Mouse (Mus musculus): ENCODE data around the gene Prkd2. TPM values are rescaled to one million over a fixed set of nuclear protein-coding genes. Genes with fewer than 3 reads are reported as not detected.

Gene Prkd2
- polyA plus RNA-seq, 1 experiment from 2014 or later, result 12.0 TPM

DNA sequence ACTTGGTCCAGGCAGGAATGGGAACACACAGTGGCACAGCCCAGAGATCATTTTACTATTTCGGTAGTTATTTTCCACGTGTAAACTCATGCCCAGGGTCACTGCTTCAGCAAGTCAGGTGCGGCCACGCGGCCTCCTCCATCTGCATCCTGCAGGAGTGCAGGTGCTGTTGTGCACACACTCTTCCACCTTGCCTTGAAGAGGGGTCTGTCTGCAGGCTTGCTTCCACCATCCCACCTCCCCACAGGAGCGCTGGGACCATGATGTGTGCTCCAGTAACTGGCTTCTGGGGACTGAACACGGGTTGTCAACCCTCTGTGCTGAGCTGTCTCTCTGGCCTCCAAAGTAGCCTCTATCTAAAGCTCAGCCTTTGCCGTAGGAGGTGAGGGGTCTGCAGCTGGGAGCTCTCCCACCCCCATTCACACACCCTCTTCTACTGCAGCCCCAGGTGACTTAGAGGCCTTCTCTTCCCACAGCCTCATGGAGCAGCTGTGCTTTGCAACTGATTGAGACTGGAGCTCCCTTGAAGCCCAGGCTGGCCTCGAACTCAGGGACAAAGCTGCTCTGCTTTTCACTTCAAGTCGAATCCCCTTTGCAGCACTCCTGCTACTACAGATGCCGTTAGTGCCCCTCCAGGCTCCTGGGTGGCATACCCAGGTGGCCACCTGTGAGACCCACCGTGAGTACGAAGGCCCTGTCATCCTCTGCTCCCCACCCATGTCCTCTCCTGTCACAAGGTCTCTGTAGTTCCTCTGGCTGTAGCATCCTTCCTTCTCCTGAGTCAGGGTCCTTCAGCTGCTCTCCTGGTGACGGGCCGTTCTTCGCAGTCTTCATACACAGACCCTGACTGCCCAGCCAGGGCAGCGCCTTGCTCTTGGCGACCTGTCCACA is 72.0 kb downstream of the Prkd2 start:
- Histone ChIP-seq H3K9ac (replicated peaks) (no peak overlapping the region), H3K4me3 (no peak overlapping the region), H3K27ac (replicated peaks) (no peak overlapping the region; the same call in 1 of the 2 replicates), H3K36me3 (peaks cover 54% of the 10 kb centered on the region), H3K4me1 (peaks cover 12% of the 10 kb centered on the region), H3K4me2 (replicated peaks) (no peak overlapping the region), H3K9me3 (no peaks in the 10 kb centered on the region), H3K27me3 (0 out of 2 replicates have a peak, but pooled peaks cover 2% of the 10 kb centered on the region)
- WGBS, result 83% methylated on average over 18 of the region's 18 CpGs
- no peak for ATAC-seq (ENCODE audit: low FRiP score, low read depth)

DNA sequence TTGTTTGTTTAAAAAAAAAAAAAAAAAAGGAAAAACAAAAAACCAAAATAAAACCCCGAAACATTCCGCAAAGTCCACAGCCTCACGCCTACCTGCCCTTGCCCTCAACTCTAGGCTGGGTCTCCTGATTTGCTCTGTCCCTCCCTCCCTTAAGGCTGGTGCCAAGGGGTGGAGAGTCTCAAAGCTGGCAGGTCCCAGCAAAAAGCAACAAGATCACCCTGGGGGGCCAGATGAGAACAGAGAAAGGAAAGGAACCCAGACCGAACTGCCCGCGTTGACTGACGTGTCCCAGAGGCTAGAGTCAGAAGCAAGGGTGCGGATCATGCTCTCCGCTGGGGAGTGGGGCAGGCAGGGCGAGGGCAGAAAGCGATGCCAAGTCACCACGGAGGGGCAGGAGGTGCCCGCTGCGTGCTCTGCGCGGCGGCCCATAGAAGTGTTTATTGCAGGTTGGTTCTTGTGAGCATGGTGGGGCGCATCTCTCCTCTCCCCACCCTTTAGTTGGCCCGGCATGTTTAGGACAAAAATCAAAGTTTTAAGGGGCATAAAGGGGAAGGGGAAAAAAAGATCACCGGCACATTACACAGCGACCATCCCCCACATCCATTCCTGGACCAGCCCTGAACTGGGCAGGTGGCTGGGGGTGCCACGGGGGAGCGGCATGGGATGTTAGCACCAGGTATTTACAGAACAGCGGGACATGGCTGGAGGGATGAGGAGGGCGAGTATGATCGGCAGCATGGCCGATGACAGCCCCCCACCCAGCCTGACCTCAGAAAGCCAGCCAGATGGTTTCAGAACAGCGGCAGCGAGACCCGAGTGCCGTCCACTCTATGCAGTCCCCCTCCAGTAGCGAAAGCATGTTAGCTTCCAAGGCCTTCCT is 73.0 kb downstream of the Prkd2 start:
- 92% methylated on average over 32 of the region's 32 CpGs for WGBS
- no peaks in the 10 kb centered on the region for H3K27me3 ChIP-seq

GRCm38 (mm10) chr7:16916342-16917265 is 73.9 kb downstream of the Prkd2 start:
- Histone ChIP-seq H3K9ac (replicated peaks) (no peak overlapping the region), H3K27me3 (no peaks in the 10 kb centered on the region), H3K9me3 (no peaks in the 10 kb centered on the region), H3K4me3 (no peak overlapping the region), H3K36me3 (peaks cover 60% of the 10 kb centered on the region), H3K4me2 (replicated peaks) (no peak overlapping the region), H3K4me1 (peaks cover 30% of the 10 kb centered on the region), H3K27ac (replicated peaks) (no peak overlapping the region)
- ATAC-seq (ENCODE audit: low FRiP score, low read depth), result no peak
- WGBS, result 86% methylated on average over 29 of the region's 30 CpGs

More for the DNA sequence above, 73.0 kb downstream of the Prkd2 start:
- ATAC-seq (ENCODE audit: low FRiP score, low read depth), result no peak
- no peaks in the 10 kb centered on the region for H3K9me3 ChIP-seq
- no peak overlapping the region for H3K9ac ChIP-seq (replicated peaks)
- peaks cover 21% of the 10 kb centered on the region for H3K4me1 ChIP-seq
- no peak overlapping the region; the same call in 1 of the 2 replicates for H3K27ac ChIP-seq (replicated peaks)
- peaks cover 60% of the 10 kb centered on the region for H3K36me3 ChIP-seq
- H3K4me2 ChIP-seq (replicated peaks), result no peak overlapping the region
- H3K4me3 ChIP-seq, result no peak overlapping the region

DNA sequence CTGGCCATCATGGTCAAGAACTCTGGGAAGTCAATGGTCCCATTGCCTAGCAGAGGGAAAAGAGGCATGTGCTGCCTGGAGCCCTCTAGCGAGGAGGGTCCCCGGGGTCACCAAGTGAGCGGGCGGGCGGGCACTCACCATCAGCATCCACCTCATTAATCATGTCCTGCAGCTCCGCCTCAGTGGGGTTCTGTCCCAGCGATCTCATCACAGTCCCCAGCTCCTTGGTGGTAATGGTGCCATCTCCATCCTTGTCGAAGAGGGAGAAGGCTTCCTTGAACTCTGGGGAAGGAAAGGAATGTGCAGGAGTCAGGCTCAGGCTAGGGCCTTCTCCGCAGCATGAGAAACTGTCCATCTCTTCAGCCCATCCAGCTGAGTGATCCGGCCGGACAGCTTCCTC is 74.7 kb downstream of the Prkd2 start:
- Histone ChIP-seq H3K27me3 (no peaks in the 10 kb centered on the region), H3K36me3 (peaks cover 60% of the 10 kb centered on the region), H3K9me3 (no peaks in the 10 kb centered on the region), H3K4me1 (peaks cover 38% of the 10 kb centered on the region), H3K9ac (replicated peaks) (no peak overlapping the region), H3K4me3 (no peak overlapping the region), H3K4me2 (replicated peaks) (no peak overlapping the region), H3K27ac (replicated peaks) (no peak overlapping the region)
- WGBS, result 89% methylated on average over 11 of the region's 11 CpGs
- ATAC-seq (ENCODE audit: low FRiP score, low read depth), result no peak

- no peaks in the 10 kb centered on the region for H3K27me3 ChIP-seq
- no peak overlapping the region for H3K27ac ChIP-seq (replicated peaks)
- ATAC-seq (ENCODE audit: low FRiP score, low read depth), result no peak
- H3K9me3 ChIP-seq, result no peaks in the 10 kb centered on the region
- 84% methylated on average over 9 of the region's 9 CpGs for WGBS
- H3K36me3 ChIP-seq, result peaks cover 60% of the 10 kb centered on the region
- H3K4me3 ChIP-seq, result no peak overlapping the region
- H3K9ac ChIP-seq (replicated peaks), result no peak overlapping the region
- no peak overlapping the region for H3K4me2 ChIP-seq (replicated peaks)
- H3K4me1 ChIP-seq, result peaks cover 43% of the 10 kb centered on the region
Measured at GRCm38 (mm10) chr7:16918014-16918413, 75.3 kb downstream of the Prkd2 start.

DNA sequence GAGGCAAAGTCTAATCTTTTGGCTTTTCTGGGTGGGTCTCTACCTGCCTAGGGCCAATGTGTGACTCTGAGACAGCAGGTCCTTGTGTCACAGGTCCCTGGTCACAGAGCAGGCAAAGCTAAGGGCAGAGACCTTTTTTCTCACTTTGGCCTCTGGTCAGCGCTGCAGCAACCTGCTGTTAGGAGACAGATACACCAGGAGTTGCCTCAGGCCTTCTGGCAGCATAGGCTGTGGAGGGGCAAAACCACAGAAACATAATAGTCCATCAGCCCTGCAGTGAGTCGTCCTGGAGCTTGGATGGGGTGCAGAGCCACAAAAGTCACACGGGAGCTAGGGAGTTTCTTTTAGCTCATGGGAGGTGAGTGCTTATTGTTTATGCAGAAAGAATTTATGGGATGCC is 76.0 kb downstream of the Prkd2 start:
- H3K4me2 ChIP-seq (replicated peaks), result no peak overlapping the region
- no peaks in the 10 kb centered on the region for H3K9me3 ChIP-seq
- ATAC-seq (ENCODE audit: low FRiP score, low read depth), result no peak
- H3K4me1 ChIP-seq, result peaks cover 43% of the 10 kb centered on the region
- H3K36me3 ChIP-seq, result peaks cover 60% of the 10 kb centered on the region
- no peak overlapping the region for H3K9ac ChIP-seq (replicated peaks)
- 81% methylated on average over 3 of the region's 3 CpGs for WGBS
- 0 out of 2 replicates have a peak overlapping the region, but pooled peaks have one; percentile 30 for H3K27ac ChIP-seq (replicated peaks)
- H3K4me3 ChIP-seq, result no peak overlapping the region
- H3K27me3 ChIP-seq, result no peaks in the 10 kb centered on the region

DNA sequence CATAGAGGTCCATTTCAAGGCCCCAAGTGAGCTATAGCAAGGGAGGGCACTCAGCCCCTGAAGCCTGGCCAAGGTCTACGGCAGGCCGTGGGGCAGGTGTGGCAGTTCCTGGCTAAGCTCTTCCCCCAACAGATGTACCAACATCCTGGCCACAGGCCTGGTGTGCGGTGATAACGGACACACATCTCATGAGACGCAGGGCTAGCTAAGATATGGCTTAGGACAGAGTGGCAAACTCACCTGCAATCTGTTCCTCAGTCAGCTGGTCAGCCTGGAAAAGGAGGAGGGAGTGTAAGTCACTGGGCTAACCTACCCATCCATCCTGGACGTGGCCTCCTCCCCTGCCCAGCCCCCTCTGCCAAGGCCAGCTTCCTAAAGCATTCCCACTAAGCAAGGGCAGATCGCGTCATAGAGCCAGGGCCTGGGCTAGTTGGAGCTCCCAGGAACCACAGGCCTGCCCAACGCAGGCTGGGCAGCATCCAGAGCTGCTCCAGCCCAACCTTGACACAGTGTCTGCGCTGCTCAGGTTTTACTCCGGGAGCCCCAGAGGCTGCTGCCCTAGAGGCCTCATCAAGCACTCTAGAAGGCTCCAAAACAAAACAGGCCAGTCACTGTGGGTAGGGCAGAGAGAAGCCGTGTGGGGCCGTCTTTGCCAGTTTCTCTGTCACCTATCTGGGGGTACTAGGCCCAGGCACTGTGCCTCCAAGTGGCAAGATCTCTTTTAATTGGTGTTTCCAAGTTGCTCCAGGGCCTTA is 76.9 kb downstream of the Prkd2 start:
- peak overlapping the region; percentile 83 for H3K4me2 ChIP-seq (replicated peaks)
- H3K36me3 ChIP-seq, result peaks cover 55% of the 10 kb centered on the region
- WGBS, result 91% methylated on average over 13 of the region's 13 CpGs
- H3K4me3 ChIP-seq, result 0 out of 2 replicates have a peak overlapping the region, but pooled peaks have one; percentile 13
- ATAC-seq (ENCODE audit: low FRiP score, low read depth), result no peak
- H3K27me3 ChIP-seq, result no peaks in the 10 kb centered on the region
- H3K9me3 ChIP-seq, result no peaks in the 10 kb centered on the region
- peaks cover 43% of the 10 kb centered on the region for H3K4me1 ChIP-seq
- 0 out of 2 replicates have a peak overlapping the region, but pooled peaks have one; percentile 7 for H3K27ac ChIP-seq (replicated peaks)
- no peak overlapping the region; the same call in 1 of the 2 replicates for H3K9ac ChIP-seq (replicated peaks)

Other genes starting within 250 kb of the Prkd2 start
- 39.1 and 40.2 TPM in 2 replicates for gene Arhgap35, start 227.9 kb upstream of the Prkd2 start, polyA plus RNA-seq (2016; fragmentation: Nextera tagmentation; extraction: Ambion mirVana)
- not detected in 2 replicates for gene Ceacam15, start 167.2 kb upstream of the Prkd2 start, polyA plus RNA-seq (2016; fragmentation: Nextera tagmentation; extraction: Ambion mirVana)
- gene Ceacam9, start 121.0 kb upstream of the Prkd2 start, polyA plus RNA-seq (2016; fragmentation: Nextera tagmentation; extraction: Ambion mirVana), result not detected in 2 replicates
- 278 and 285 TPM in 2 replicates for gene Ap2s1, start 104.5 kb upstream of the Prkd2 start, polyA plus RNA-seq (2016; fragmentation: Nextera tagmentation; extraction: Ambion mirVana)
- 33.3 and 33.6 TPM in 2 replicates for gene Slc1a5, start 61.6 kb upstream of the Prkd2 start, polyA plus RNA-seq (2016; fragmentation: Nextera tagmentation; extraction: Ambion mirVana)
- 191 and 196 TPM in 2 replicates for gene Strn4, start 27.0 kb upstream of the Prkd2 start, polyA plus RNA-seq (2016; fragmentation: Nextera tagmentation; extraction: Ambion mirVana)
- 36.9 and 41.2 TPM in 2 replicates for gene Fkrp, start 26.2 kb upstream of the Prkd2 start, polyA plus RNA-seq (2016; fragmentation: Nextera tagmentation; extraction: Ambion mirVana)
- 4.7 and 6.2 TPM in 2 replicates for gene Dact3, start 32.4 kb downstream of the Prkd2 start, polyA plus RNA-seq (2016; fragmentation: Nextera tagmentation; extraction: Ambion mirVana)
- gene Gng8, start 48.9 kb downstream of the Prkd2 start, polyA plus RNA-seq (2016; fragmentation: Nextera tagmentation; extraction: Ambion mirVana), result 12.1 and 26.0 TPM in 2 replicates
- 1.1 and 1.2 TPM in 2 replicates for gene Ptgir, start 63.6 kb downstream of the Prkd2 start, polyA plus RNA-seq (2016; fragmentation: Nextera tagmentation; extraction: Ambion mirVana)
- 223 and 224 TPM in 2 replicates for gene Calm3, start 81.2 kb downstream of the Prkd2 start, polyA plus RNA-seq (2016; fragmentation: Nextera tagmentation; extraction: Ambion mirVana)
- 49.3 and 55.3 TPM in 2 replicates for gene Pnmal2, start 101.8 kb downstream of the Prkd2 start, polyA plus RNA-seq (2016; fragmentation: Nextera tagmentation; extraction: Ambion mirVana)
- gene Pnmal1, start 116.8 kb downstream of the Prkd2 start, polyA plus RNA-seq (2016; fragmentation: Nextera tagmentation; extraction: Ambion mirVana), result 28.8 and 34.8 TPM in 2 replicates
- gene Gm42372, start 140.2 kb downstream of the Prkd2 start, polyA plus RNA-seq (2016; fragmentation: Nextera tagmentation; extraction: Ambion mirVana), result 1.7 and 1.8 TPM in 2 replicates
- 7.0 and 12.6 TPM in 2 replicates for gene Ccdc8, start 149.8 kb downstream of the Prkd2 start, polyA plus RNA-seq (2016; fragmentation: Nextera tagmentation; extraction: Ambion mirVana)
- 102 TPM in 2 replicates for gene Ppp5c, start 185.0 kb downstream of the Prkd2 start, polyA plus RNA-seq (2016; fragmentation: Nextera tagmentation; extraction: Ambion mirVana)
- gene Hif3a, start 219.5 kb downstream of the Prkd2 start, polyA plus RNA-seq (2016; fragmentation: Nextera tagmentation; extraction: Ambion mirVana), result 4.9 and 5.1 TPM in 2 replicates
- gene Psg16, start 231.1 kb downstream of the Prkd2 start, polyA plus RNA-seq (2016; fragmentation: Nextera tagmentation; extraction: Ambion mirVana), result 0.21 and 0.23 TPM in 2 replicates

Data from midbrain, embryonic 12.5 days (tissue).